Mouse (Mus musculus) midbrain, embryonic 12.5 days (tissue): ENCODE results near the gene Med9. TPM values are rescaled to one million over a fixed set of nuclear protein-coding genes. Genes with fewer than 3 reads are reported as not detected.
A peak's percentile ranks its signal among the peaks of the same experiment; 100 is the strongest.

Source experiments
- ATAC-seq: fragments of 200-750 bp; cut with Nextera tagmentation; 2 replicates; pipeline ENCODE4 v1.8.0; 2017; ENCODE audit warnings: low read depth, moderate TSS enrichment, moderate library complexity; ENCODE audit not compliant: low FRiP score
- H3K27ac ChIP-seq: fragments of 300-500 bp; sonication (generic); replicated peaks from 2 replicates; pipeline ENCODE4 v1.5.1; 2016; ENCODE audit warnings: mild to moderate bottlenecking
- H3K27me3 ChIP-seq: fragments of 300-500 bp; sonication (generic); 2 replicates; pipeline ENCODE4 v1.6.1; 2016; ENCODE audit warnings: mild to moderate bottlenecking
- H3K36me3 ChIP-seq: fragments of 300-500 bp; sonication (generic); 2 replicates; pipeline ENCODE4 v1.6.1; 2016
- H3K4me1 ChIP-seq: fragments of 300-500 bp; sonication (generic); 2 replicates; pipeline ENCODE4 v1.6.1; 2016
- H3K4me2 ChIP-seq: fragments of 300-500 bp; sonication (generic); replicated peaks from 2 replicates; pipeline ENCODE4 v1.6.1; 2016; ENCODE audit warnings: mild to moderate bottlenecking, moderate library complexity
- H3K4me3 ChIP-seq: fragments of 300-500 bp; sonication (generic); 2 replicates; pipeline ENCODE4 v1.5.1; 2016; ENCODE audit warnings: mild to moderate bottlenecking
- H3K9ac ChIP-seq: fragments of 300-500 bp; sonication (generic); replicated peaks from 2 replicates; pipeline ENCODE4 v1.6.1; 2016; ENCODE audit warnings: mild to moderate bottlenecking, moderate library complexity
- H3K9me3 ChIP-seq: fragments of 300-500 bp; sonication (generic); 2 replicates; pipeline ENCODE4 v1.6.1; 2016; ENCODE audit warnings: mild to moderate bottlenecking
- WGBS: fragments of 180-500 bp; shearing (Covaris S2); methylation state at CpG from one replicate; pipeline ENCODE4 v1.1.7; 2016; 5-methylcytosine and 5-hydroxymethylcytosine counted together
- polyA plus RNA-seq: library from polyadenylated mRNA; unstranded; fragments of >200 nt; fragmentation: Nextera tagmentation; extraction: Ambion mirVana; gene quantifications from 2 replicates; pipeline ENCODE4 v1.2.1, GENCODE M21; 2016

Med9 gene
- polyA plus RNA-seq, 1 experiment from 2014 or later, result 39.4 TPM

DNA sequence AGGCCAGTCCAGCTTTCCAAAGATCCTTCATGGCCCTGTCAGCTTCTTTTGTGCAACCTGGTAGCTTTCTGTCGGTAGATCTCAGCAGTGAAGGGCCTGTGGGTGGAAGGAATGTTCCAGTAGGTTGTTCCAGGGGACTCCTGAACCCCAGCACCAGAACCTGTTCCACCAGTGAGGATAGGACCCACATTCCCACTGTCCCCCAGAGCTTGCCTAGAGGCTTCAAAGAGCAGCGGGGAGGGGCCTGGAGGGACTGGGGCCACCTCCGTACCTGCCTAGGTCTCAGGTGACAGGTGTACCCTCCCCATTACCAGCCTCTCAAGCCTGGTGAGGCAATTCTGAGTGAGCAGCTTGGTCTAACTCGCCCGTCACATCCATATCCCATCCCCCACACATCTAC, 22.8 kb downstream of the Med9 start:
- no peak overlapping the region for H3K4me3 ChIP-seq
- H3K4me1 ChIP-seq, result peaks cover 14% of the 10 kb centered on the region
- H3K27me3 ChIP-seq, result peaks cover 19% of the 10 kb centered on the region
- 85% methylated on average over 5 of the region's 5 CpGs for WGBS
- H3K4me2 ChIP-seq, result no peak overlapping the region
- H3K36me3 ChIP-seq, result no peaks in the 10 kb centered on the region
- H3K27ac ChIP-seq, result no peak overlapping the region
- H3K9ac ChIP-seq, result no peak overlapping the region
- H3K9me3 ChIP-seq, result no peaks in the 10 kb centered on the region
- no peak for ATAC-seq

DNA sequence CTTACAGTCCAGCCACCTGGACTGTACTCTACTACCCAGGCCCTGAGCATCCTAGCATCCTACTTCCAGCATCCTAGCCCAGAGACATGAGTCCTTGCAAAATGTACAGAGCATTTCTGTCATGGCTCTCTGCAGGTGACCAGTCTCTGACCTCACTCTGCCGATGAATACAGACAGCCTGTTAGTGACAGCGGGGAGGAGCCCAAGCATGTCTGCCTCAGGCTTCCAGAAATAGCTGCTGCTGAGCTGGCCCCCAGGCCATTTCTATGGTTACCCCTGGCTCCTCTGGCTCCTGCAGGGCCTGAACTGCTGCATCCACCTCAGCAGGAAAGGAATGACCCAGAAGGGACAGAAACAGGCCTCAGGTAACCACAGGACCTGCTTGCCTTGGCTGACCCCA, 23.7 kb downstream of the Med9 start:
- Histone ChIP-seq H3K36me3 (no peaks in the 10 kb centered on the region), H3K4me3 (no peak overlapping the region), H3K9me3 (no peaks in the 10 kb centered on the region), H3K27me3 (peaks cover 12% of the 10 kb centered on the region), H3K4me1 (peaks cover 11% of the 10 kb centered on the region; the same call in 1 of the 2 replicates), H3K27ac (no peak overlapping the region), H3K9ac (peak overlapping the region; percentile 20; the same call in 1 of the 2 replicates), H3K4me2 (no peak overlapping the region)
- WGBS, result 84% methylated on average over 2 of the region's 2 CpGs
- no peak for ATAC-seq

DNA sequence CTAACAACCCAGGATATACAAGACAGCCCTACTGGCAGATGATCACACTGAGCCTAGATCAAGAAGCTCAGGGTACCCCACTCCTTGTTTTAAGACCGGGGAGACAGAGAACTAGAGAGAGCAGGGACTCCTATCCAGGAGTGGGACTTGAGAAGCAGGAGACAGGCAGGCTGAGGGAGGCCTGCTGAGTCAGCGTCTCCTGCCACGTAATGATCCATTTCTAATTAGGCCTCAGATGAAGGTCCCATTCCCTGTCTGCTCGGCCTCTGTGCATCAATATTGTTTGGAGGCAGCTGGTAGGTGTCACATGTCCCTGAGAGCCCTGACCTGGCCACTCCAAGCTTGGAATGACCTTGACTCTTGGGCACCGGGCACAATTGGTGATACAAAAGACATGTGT, 25.4 kb downstream of the Med9 start:
- peaks cover 11% of the 10 kb centered on the region; the same call in 1 of the 2 replicates for H3K4me1 ChIP-seq
- no peak overlapping the region for H3K27ac ChIP-seq
- no peak overlapping the region for H3K4me3 ChIP-seq
- no peak overlapping the region for H3K4me2 ChIP-seq
- no peaks in the 10 kb centered on the region for H3K36me3 ChIP-seq
- 78% methylated on average over 5 of the region's 5 CpGs for WGBS
- H3K9me3 ChIP-seq, result no peaks in the 10 kb centered on the region
- ATAC-seq, result no peak
- H3K27me3 ChIP-seq, result peaks cover 12% of the 10 kb centered on the region
- H3K9ac ChIP-seq, result no peak overlapping the region

DNA sequence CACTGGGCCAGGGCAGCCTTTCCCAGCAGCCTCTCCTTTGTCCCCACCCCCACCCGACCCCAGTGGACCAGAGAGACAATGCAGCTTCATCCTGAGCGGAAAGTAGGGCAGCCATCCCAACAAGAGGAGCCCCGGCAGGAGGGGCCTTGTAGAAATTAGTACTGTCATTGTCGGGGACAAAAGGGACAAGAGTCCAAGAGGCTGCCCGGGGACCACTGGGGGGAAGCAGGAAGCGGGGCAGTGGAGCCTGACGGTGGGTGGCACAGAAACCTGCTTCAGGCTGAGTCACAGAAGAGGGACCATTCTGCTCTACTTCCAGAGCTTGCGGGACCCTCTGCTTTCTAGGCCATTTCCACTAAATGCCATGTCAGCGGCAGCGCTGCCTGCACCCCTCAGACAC, 27.2 kb downstream of the Med9 start:
- 29% methylated on average over 10 of the region's 10 CpGs for WGBS
- no peak for ATAC-seq
- Histone ChIP-seq H3K4me3 (no peak overlapping the region), H3K4me1 (peaks cover 11% of the 10 kb centered on the region; the same call in 1 of the 2 replicates), H3K27me3 (peaks cover 12% of the 10 kb centered on the region), H3K27ac (no peak overlapping the region), H3K9me3 (no peaks in the 10 kb centered on the region), H3K4me2 (no peak overlapping the region), H3K36me3 (no peaks in the 10 kb centered on the region), H3K9ac (no peak overlapping the region)

DNA sequence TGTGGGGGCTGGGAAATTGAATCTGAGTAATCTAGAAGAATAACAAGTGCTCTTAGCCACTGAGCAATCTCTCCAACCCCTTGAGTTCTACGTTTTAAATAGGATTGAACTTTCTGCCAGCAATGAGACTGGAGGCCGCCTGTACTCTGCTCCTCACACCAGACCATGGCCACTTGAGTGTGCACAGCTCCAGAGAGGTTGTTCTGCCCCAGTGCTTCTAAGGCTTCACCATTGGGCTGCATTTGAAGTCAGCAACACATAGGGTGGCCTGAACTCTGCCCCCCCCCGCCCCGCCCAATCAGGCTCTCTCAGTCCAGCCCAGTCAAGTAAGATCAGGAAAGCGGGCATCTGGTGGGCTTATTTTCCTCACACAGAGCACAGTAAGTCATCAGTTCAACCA, 29.8 kb downstream of the Med9 start:
- no peak overlapping the region for H3K9ac ChIP-seq
- H3K27ac ChIP-seq, result no peak overlapping the region
- H3K36me3 ChIP-seq, result no peaks in the 10 kb centered on the region
- no peak for ATAC-seq
- H3K4me1 ChIP-seq, result peaks cover 7% of the 10 kb centered on the region; the same call in 1 of the 2 replicates
- H3K9me3 ChIP-seq, result no peaks in the 10 kb centered on the region
- H3K4me2 ChIP-seq, result no peak overlapping the region
- WGBS, result 83% methylated on average over 5 of the region's 5 CpGs
- peaks cover 12% of the 10 kb centered on the region for H3K27me3 ChIP-seq
- no peak overlapping the region for H3K4me3 ChIP-seq

DNA sequence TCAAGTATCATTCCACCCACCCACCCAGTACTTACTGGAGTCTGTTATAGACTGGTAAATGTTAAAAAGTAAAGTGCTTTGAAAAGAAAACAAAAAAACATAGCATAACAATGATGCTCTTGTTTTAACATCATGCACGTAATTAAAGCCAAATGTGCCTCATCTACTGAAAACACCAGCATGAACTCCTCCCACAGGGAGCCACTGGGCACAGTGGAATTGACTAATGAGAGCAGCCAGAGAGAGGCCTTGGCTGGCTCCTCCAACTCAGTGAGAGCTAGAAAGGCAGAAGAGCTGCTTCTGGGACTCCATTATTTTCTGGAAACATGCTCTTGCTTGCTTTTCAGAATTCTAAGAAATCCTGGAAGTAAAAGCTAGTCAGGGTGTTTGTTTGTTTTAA, 41.4 kb downstream of the Med9 start:
- no peaks in the 10 kb centered on the region for H3K36me3 ChIP-seq
- H3K4me2 ChIP-seq, result no peak overlapping the region
- no peak for ATAC-seq
- H3K27ac ChIP-seq, result no peak overlapping the region
- H3K9ac ChIP-seq, result no peak overlapping the region
- H3K4me3 ChIP-seq, result no peak overlapping the region
- no peaks in the 10 kb centered on the region for H3K4me1 ChIP-seq
- no peaks in the 10 kb centered on the region for H3K27me3 ChIP-seq
- H3K9me3 ChIP-seq, result no peaks in the 10 kb centered on the region
- 85% methylated on average over 1 of the region's 1 CpGs for WGBS

DNA sequence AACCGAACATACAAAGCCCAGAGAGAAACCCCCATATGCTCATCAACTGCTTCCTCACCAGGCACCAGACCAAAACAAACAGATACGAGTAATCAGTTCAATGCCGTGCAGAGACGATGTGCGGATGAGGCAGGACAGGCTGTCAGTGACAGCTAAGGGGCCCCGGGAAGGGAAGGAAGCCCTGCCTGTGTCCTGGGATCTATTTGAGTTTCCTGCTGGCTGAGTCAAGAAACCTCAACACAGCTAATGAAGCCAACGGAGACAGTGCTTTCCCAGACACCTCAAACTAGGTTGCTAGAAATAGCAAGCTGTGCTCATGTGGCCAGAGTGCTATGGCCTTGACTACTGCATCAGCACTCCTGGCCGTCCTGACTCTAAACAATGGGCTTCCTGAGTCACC, 43.4 kb downstream of the Med9 start:
- no peaks in the 10 kb centered on the region for H3K27me3 ChIP-seq
- H3K4me1 ChIP-seq, result no peaks in the 10 kb centered on the region
- no peak overlapping the region for H3K27ac ChIP-seq
- ATAC-seq, result no peak
- no peak overlapping the region for H3K4me2 ChIP-seq
- H3K36me3 ChIP-seq, result no peaks in the 10 kb centered on the region
- H3K9me3 ChIP-seq, result no peaks in the 10 kb centered on the region
- no peak overlapping the region for H3K9ac ChIP-seq
- H3K4me3 ChIP-seq, result no peak overlapping the region
- 86% methylated on average over 8 of the region's 8 CpGs for WGBS

DNA sequence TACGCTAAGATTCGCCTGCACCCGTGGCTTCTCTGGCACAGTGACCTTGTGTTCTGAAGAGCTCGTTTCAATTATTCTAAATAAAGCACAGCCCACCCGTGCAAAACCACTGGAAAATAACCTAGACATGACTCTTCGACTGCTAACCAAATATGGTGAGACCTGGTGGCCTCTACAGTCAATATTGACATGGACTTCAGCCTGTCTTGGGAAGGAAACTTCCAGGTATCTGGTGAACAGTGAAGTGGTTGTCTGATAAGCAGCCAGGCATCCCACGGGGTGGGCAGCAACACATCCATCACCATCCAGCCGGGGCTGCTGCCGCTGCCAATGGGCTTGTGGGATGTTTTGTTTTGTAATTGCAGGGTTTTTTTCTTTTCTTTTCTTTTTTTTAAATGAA, 46.3 kb downstream of the Med9 start:
- H3K4me2 ChIP-seq, result no peak overlapping the region
- H3K4me1 ChIP-seq, result no peaks in the 10 kb centered on the region
- no peaks in the 10 kb centered on the region for H3K36me3 ChIP-seq
- H3K27me3 ChIP-seq, result no peaks in the 10 kb centered on the region
- 83% methylated on average over 9 of the region's 9 CpGs for WGBS
- no peak overlapping the region for H3K4me3 ChIP-seq
- H3K9me3 ChIP-seq, result no peaks in the 10 kb centered on the region
- no peak overlapping the region for H3K27ac ChIP-seq
- ATAC-seq, result no peak
- no peak overlapping the region for H3K9ac ChIP-seq

DNA sequence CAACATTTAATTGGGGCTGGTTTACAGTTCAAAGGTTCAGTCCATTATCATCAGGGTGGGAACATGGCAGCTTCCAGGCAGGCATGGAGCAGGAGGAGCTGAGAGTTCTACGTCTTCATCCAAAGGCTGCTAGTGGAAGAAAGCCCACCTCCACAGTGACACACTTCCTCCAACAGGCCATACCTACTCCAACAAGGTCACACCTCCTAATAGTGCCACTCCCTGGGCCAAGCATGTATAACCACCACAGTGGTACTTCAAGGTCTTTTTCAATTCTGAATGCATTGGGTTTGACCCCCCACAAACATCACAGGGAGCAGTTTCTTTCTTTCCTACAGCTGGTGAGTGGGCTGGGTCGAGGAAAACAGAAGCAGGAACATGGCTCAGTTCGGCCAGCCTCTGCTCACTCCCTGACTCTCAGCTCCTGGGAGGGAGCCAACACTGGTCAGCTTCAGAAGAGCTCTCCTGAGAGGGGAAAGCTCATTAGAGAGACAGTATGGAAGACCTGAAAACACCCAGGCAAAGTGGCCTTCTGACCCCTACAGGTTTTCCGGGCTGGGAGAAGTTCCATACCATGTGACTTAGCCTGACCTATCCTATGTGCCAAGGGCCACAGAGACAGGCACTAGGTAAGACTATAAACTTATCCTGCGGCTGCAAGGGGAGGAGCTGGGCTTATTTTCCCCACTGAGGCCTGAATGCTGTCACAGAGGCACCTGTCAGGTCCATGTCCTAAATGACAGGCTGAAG, 53.4 kb downstream of the Med9 start:
- H3K9me3 ChIP-seq, result no peaks in the 10 kb centered on the region
- ATAC-seq, result no peak
- H3K36me3 ChIP-seq, result no peaks in the 10 kb centered on the region
- WGBS, result 80% methylated on average over 5 of the region's 5 CpGs
- H3K27ac ChIP-seq, result no peak overlapping the region
- H3K9ac ChIP-seq, result no peak overlapping the region
- no peaks in the 10 kb centered on the region for H3K27me3 ChIP-seq
- H3K4me2 ChIP-seq, result no peak overlapping the region
- H3K4me3 ChIP-seq, result no peak overlapping the region
- H3K4me1 ChIP-seq, result no peaks in the 10 kb centered on the region

DNA sequence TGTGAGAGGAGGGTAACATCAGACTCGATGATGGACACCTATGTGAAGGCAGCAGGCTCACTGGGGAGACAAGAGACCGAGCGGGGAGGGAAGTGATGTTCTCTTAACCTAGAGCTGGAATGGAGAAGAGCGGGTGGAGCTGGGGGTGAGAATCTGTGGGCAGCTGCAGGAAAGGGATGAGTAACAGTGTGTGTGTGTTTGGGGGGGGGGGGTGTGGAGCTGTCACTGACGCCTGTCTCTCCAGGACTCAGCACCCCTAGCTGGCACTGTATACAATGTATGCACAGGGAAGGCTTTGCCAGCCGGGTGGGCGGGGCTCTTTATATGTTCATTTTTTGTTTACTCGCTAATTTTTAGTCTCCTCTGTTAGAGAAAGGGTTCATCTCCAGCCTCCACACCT, 55.8 kb downstream of the Med9 start:
- Histone ChIP-seq H3K9ac (no peak overlapping the region), H3K4me1 (no peaks in the 10 kb centered on the region), H3K4me2 (no peak overlapping the region), H3K27ac (no peak overlapping the region), H3K9me3 (no peaks in the 10 kb centered on the region), H3K27me3 (no peaks in the 10 kb centered on the region), H3K4me3 (no peak overlapping the region), H3K36me3 (no peaks in the 10 kb centered on the region)
- WGBS, result 85% methylated on average over 8 of the region's 8 CpGs
- no peak for ATAC-seq

DNA sequence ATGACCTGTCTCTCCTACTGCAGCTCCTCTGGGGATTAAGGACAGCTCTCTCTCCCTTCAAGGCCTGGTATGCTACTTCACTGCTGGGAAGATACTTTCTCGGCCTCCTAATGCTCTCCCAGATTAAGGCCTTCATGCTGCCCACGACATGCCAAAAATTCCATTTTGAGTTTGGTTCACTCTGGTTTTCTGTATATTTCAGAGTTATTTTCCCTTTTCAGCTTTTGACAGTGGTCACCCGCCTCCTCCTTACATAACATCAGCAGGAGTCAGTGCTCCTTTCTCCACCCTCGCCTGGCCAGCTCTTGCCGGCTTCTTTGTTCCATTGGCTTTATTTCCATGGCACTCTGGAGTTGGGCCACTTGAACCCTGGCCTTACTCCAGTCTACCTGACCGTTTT, 56.7 kb downstream of the Med9 start:
- 65% methylated on average over 6 of the region's 6 CpGs for WGBS

DNA sequence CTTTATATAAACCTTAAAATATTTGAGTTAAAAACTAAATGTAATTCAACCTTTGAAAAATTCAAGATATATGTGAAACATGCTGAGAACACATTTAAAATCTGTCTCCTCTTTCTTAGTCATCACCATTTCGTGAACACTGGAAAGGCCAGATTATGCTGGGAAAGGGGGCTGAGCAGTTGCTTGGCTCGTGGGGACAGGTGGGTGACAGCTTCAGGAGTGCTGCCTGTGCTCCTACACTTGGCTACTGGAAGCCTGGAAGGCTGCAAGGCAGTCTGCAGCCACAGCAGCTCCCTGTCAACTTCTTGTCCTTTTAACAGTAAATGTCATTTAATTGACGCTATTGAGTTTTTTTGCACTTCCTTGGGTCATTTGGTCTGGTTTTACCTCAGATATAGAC, 57.9 kb downstream of the Med9 start:
- no peaks in the 10 kb centered on the region for H3K36me3 ChIP-seq
- WGBS, result 83% methylated on average over 3 of the region's 3 CpGs
- H3K27ac ChIP-seq, result no peak overlapping the region
- no peaks in the 10 kb centered on the region for H3K9me3 ChIP-seq
- H3K27me3 ChIP-seq, result no peaks in the 10 kb centered on the region
- no peak overlapping the region for H3K4me3 ChIP-seq
- ATAC-seq, result no peak
- peaks cover 14% of the 10 kb centered on the region for H3K4me1 ChIP-seq
- H3K9ac ChIP-seq, result no peak overlapping the region
- H3K4me2 ChIP-seq, result no peak overlapping the region

More for the DNA sequence above, 56.7 kb downstream of the Med9 start:
- Histone ChIP-seq H3K36me3 (no peaks in the 10 kb centered on the region), H3K27ac (no peak overlapping the region), H3K9me3 (no peaks in the 10 kb centered on the region), H3K27me3 (no peaks in the 10 kb centered on the region), H3K4me3 (no peak overlapping the region), H3K4me2 (no peak overlapping the region), H3K9ac (no peak overlapping the region), H3K4me1 (peaks cover 9% of the 10 kb centered on the region)
- no peak for ATAC-seq

DNA sequence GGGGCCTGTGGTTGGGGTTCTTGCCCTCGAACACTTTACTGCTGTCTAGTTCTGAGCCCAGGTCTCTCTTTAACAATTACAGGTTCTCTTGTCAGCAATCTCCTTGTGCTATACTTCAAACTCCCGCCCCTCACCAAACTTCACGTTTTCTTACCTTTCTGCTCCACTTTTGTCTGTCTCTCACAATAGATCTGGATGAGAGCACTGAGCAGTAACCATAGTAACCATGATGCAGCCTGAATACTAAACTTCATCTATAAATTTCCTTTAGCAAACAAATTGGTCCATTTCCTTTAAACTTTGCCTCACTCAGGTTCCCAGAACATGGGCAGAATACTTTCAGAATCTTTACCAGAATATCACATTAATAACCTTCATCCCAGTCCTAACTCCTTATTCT, 61.4 kb downstream of the Med9 start:
- Histone ChIP-seq H3K9ac (no peak overlapping the region), H3K27ac (no peak overlapping the region), H3K4me2 (no peak overlapping the region), H3K27me3 (no peaks in the 10 kb centered on the region), H3K4me3 (no peak overlapping the region), H3K36me3 (no peaks in the 10 kb centered on the region), H3K4me1 (peaks cover 18% of the 10 kb centered on the region), H3K9me3 (no peaks in the 10 kb centered on the region)
- 54% methylated on average over 3 of the region's 3 CpGs for WGBS
- no peak for ATAC-seq
